Mouse (Mus musculus) C2C12 (cell line): ENCODE results near the gene Frmd4b.

Experiments used
- CEBPB ChIP-seq: IDR thresholded peaks from one replicate; pipeline ENCODE4 v1.6.1; 2011; ENCODE audit warnings: low read depth, mild to moderate bottlenecking, control low read depth, moderate library complexity
- CTCF ChIP-seq: IDR thresholded peaks from one replicate; pipeline ENCODE4 v1.5.1; 2011; ENCODE audit not compliant: control insufficient read depth, insufficient read depth, insufficient read length
- MAX ChIP-seq: IDR thresholded peaks from one replicate; pipeline ENCODE4 v1.6.1; 2011; ENCODE audit warnings: mild to moderate bottlenecking, control low read depth
- MYOD1 ChIP-seq: IDR thresholded peaks from one replicate; pipeline ENCODE4 v1.6.1; 2011; ENCODE audit warnings: low read depth; ENCODE audit not compliant: control insufficient read depth, insufficient read length
- MYOG ChIP-seq: IDR thresholded peaks from one replicate; pipeline ENCODE4 v1.6.1; 2011; ENCODE audit not compliant: control insufficient read depth, insufficient read length; ENCODE audit errors: extremely low read depth
- USF1 ChIP-seq: IDR thresholded peaks from one replicate; pipeline ENCODE4 v1.6.1; 2011; ENCODE audit warnings: low read depth, mild to moderate bottlenecking, control low read depth, moderate library complexity

GRCm38 (mm10) chr6:97589581-97589980 lies 27.8 kb downstream of the Frmd4b start:
- TF ChIP-seq CTCF = no peak
- no peak for TF ChIP-seq MAX
- TF ChIP-seq USF1 = no peak
- no peak for TF ChIP-seq MYOD1
- no peak for TF ChIP-seq MYOG
- TF ChIP-seq CEBPB = no peak
